Mouse (Mus musculus) embryonic facial prominence, embryonic 12.5 days (tissue): ENCODE data around the gene Slc51a. TPM values are rescaled to one million over a fixed set of nuclear protein-coding genes. Genes with fewer than 3 reads are reported as not detected.
"Not testable (repeated sequence)": the region's sequence is repeated elsewhere in the genome, so short reads cannot be mapped to it uniquely, and the experiment has no call there.

Experiments
- ATAC-seq: fragments of 200-750 bp; cut with Nextera tagmentation; 2 replicates; pipeline ENCODE4 v1.8.0; 2017; ENCODE audit not compliant: insufficient number of reproducible peaks, insufficient read depth, low FRiP score, low TSS enrichment
- H3K27ac ChIP-seq: fragments of 300-500 bp; sonication (generic); 2 replicates; pipeline ENCODE4 v1.5.1; 2016; ENCODE audit warnings: mild to moderate bottlenecking
- H3K27me3 ChIP-seq: fragments of 300-500 bp; sonication (generic); 2 replicates; pipeline ENCODE4 v1.6.1; 2016; ENCODE audit warnings: mild to moderate bottlenecking, moderate library complexity
- H3K36me3 ChIP-seq: fragments of 300-500 bp; sonication (generic); 2 replicates; pipeline ENCODE4 v1.6.1; 2016; ENCODE audit warnings: mild to moderate bottlenecking
- H3K4me1 ChIP-seq: fragments of 300-500 bp; sonication (generic); 2 replicates; pipeline ENCODE4 v1.6.1; 2016
- H3K4me2 ChIP-seq: fragments of 300-500 bp; sonication (generic); replicated peaks from 2 replicates; pipeline ENCODE4 v1.6.1; 2016; ENCODE audit warnings: mild to moderate bottlenecking, moderate library complexity
- H3K4me3 ChIP-seq: fragments of 300-500 bp; sonication (generic); 2 replicates; pipeline ENCODE4 v1.5.1; 2016; ENCODE audit warnings: mild to moderate bottlenecking
- H3K9ac ChIP-seq: fragments of 300-500 bp; sonication (generic); 2 replicates; pipeline ENCODE4 v1.6.1; 2016; ENCODE audit warnings: mild to moderate bottlenecking, moderate library complexity
- H3K9me3 ChIP-seq: fragments of 300-500 bp; sonication (generic); 2 replicates; pipeline ENCODE4 v1.6.1; 2016; ENCODE audit warnings: mild to moderate bottlenecking, moderate library complexity
- WGBS: fragments of 180-500 bp; shearing (Covaris S2); methylation state at CpG from one replicate; pipeline ENCODE4 v1.1.7; 2016; 5-methylcytosine and 5-hydroxymethylcytosine counted together
- polyA plus RNA-seq: library from polyadenylated mRNA; unstranded; fragments of >200 nt; fragmentation: Nextera tagmentation; extraction: Ambion mirVana; gene quantifications from 2 replicates; pipeline ENCODE4 v1.2.1, GENCODE M21; 2016

Gene Slc51a
- polyA plus RNA-seq, 1 experiment from 2014 or later: 0.33 TPM

DNA sequence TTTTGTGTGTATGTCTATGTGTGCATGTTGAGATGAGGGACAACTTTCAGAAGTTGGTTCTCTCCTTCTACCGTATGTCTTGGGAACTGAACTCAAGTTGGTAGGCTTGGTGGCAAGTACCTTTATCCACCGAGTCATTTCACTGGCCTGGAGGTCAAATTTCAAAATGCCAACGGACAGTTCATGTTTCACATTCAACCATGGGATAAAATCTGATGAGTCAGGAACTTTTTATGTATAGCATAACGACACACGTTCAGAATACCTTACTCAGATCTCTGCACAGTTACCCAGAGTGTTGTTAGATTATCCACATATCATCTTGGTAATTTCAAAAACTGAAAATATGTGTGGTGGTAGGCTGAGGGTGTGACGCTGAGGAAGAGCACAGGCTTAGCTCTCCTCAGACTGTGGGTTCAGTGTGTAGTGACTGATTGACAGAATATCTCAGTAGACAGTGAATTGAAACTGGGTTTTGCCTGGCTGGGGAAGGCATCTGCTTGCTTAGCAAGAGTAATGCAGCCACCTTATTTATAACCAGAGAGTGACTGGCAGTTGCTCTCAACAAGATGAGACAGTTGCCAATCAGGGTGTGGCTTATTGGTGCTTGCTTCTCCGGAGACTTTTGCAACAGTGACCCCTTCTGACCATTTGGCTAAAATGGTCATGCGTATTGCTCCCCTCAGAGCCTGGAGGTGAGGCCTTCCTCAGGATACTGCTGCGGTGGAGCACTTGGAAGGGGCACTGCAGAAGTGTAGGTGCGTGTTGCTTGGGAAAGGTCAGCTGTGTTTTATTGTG, 29.9 kb downstream of the Slc51a start:
- Histone ChIP-seq H3K27me3 (no peaks in the 10 kb centered on the region), H3K36me3 (peaks cover 11% of the 10 kb centered on the region; the same call in 1 of the 2 replicates), H3K27ac (no peak overlapping the region), H3K9me3 (no peaks in the 10 kb centered on the region), H3K4me3 (no peak overlapping the region), H3K4me2 (no peak overlapping the region), H3K4me1 (peaks cover 10% of the 10 kb centered on the region; the same call in 1 of the 2 replicates), H3K9ac (no peak overlapping the region)
- ATAC-seq: no peak
- 55% methylated on average over 10 of the region's 10 CpGs for WGBS

DNA sequence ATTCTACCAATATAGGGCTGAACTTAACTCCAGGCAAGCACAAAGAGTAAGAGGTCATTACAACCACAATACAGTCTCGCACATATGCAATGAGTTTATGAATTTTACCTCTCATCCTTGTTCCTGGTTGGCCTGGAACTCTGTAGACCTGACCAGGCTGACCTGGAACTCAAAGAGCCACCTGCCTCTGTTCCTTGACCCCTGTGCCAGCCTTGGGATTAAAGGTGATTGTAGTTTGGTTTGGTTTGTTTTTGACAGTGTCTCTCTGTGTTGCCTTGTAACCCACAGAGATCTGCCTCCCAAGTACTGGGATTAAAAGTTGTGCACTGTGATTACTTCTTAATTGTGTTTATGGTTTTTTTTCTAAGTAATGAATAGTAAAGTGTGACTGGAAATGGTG, 30.9 kb downstream of the Slc51a start:
- no peaks in the 10 kb centered on the region for H3K9me3 ChIP-seq
- H3K36me3 ChIP-seq: peaks cover 20% of the 10 kb centered on the region; the same call in 1 of the 2 replicates
- H3K9ac ChIP-seq: no peak overlapping the region
- H3K27me3 ChIP-seq: no peaks in the 10 kb centered on the region
- 91% methylated on average over 1 of the region's 1 CpGs for WGBS
- ATAC-seq: no peak
- H3K4me3 ChIP-seq: no peak overlapping the region
- H3K4me1 ChIP-seq: peaks cover 10% of the 10 kb centered on the region; the same call in 1 of the 2 replicates
- no peak overlapping the region for H3K27ac ChIP-seq
- no peak overlapping the region for H3K4me2 ChIP-seq

DNA sequence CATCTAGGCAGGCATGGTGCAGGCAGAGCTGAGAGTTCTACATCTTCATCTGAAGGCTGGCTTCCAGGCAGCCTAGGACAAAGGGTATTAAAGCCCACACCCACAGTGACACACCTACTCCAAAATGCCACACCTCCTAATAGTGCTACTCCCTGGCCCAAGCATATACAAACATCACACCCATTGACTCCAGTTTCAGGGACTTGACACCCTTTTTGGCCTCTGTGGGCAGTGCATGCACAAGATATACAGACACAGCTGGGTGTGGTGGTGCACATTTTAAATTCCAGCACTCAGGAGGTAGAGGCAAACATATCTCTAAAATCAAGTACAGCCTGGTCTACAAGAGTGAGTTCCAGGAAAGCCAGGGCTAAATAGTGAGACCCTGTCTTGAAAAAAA, 31.6 kb downstream of the Slc51a start:
- H3K4me1 ChIP-seq: peaks cover 10% of the 10 kb centered on the region; the same call in 1 of the 2 replicates
- H3K4me2 ChIP-seq: no peak overlapping the region
- no peak overlapping the region for H3K4me3 ChIP-seq
- H3K36me3 ChIP-seq: peaks cover 22% of the 10 kb centered on the region; the same call in 1 of the 2 replicates
- H3K9me3 ChIP-seq: no peaks in the 10 kb centered on the region
- H3K27ac ChIP-seq: no peak overlapping the region
- no peak for ATAC-seq
- no peak overlapping the region for H3K9ac ChIP-seq
- H3K27me3 ChIP-seq: no peaks in the 10 kb centered on the region

DNA sequence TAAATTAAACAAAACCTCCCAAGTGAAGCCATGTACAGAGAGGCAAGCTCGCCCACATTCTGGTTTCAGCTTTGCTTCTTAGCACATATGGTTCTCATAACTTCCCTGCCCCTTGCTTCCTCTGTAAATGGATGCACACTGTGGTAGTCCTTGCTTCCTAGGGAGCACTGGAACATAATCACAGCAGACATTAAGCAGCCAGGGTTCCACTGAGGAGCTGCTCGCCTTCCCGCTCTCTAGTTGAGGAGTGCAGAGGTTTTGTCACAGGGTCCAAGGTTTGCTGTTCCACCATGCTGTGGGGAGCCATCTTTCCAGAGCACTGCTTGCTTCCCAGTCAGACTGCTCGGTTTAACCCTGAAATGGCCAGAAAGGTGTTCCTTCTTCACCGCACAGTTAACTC, 33.0 kb downstream of the Slc51a start:
- peak overlapping the region; percentile 24 for H3K4me2 ChIP-seq
- no peak overlapping the region for H3K4me3 ChIP-seq
- H3K27me3 ChIP-seq: no peaks in the 10 kb centered on the region
- H3K4me1 ChIP-seq: peaks cover 10% of the 10 kb centered on the region; the same call in 1 of the 2 replicates
- WGBS: 30% methylated on average over 5 of the region's 5 CpGs
- no peak overlapping the region for H3K9ac ChIP-seq
- H3K36me3 ChIP-seq: peaks cover 22% of the 10 kb centered on the region; the same call in 1 of the 2 replicates
- peak overlapping the region; percentile 89 for H3K27ac ChIP-seq
- no peaks in the 10 kb centered on the region for H3K9me3 ChIP-seq
- no peak for ATAC-seq

DNA sequence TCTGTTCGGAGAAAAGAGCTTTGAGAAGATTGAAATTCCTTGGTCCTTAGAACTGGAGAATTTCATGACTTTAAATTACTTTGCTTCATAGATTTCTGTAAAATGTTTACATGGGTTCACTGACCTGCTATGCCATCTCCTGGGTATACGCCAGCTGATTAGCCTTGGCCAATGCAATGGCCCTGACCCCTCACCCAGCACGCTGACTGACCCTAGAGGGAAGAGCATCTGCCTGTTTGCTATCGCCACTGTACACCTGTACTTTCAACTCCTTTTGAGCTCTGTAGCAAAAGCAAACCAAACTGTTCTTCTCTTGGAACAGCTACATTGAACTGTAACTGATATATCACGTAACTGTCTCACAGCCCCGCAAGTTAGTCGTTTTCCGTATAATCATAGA, 34.6 kb downstream of the Slc51a start:
- Histone ChIP-seq H3K27ac (no peak overlapping the region), H3K9me3 (no peaks in the 10 kb centered on the region)
- WGBS: 91% methylated on average over 8 of the region's 8 CpGs

DNA sequence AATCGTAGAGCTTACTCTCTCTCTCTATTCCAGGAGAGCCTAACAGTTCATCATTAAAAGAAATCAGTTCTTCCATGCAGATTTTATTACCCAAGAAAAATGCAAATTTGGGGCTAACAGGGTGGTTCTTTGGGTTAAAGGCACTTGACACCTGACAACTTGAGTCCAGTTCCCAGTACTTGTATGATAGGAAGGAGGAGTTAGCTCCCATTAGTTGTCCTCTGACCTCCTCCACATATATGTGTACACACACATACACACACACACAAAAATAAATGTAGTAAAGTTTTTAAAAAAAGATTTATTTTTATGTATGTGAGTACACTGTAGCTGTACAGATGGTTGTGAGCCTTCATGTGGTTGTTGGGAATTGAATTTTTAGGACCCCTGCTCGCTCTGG, 37.5 kb downstream of the Slc51a start:
- H3K4me2 ChIP-seq: no peak overlapping the region
- H3K36me3 ChIP-seq: 0 out of 2 replicates have a peak, but pooled peaks cover 16% of the 10 kb centered on the region
- no peaks in the 10 kb centered on the region for H3K9me3 ChIP-seq
- WGBS: 89% methylated on average over 2 of the region's 2 CpGs
- no peak overlapping the region for H3K27ac ChIP-seq
- no peak overlapping the region for H3K4me3 ChIP-seq
- no peaks in the 10 kb centered on the region for H3K27me3 ChIP-seq
- peaks cover 8% of the 10 kb centered on the region; the same call in 1 of the 2 replicates for H3K4me1 ChIP-seq
- ATAC-seq: no peak
- H3K9ac ChIP-seq: no peak overlapping the region

More for the DNA sequence above, 34.6 kb downstream of the Slc51a start:
- peaks cover 22% of the 10 kb centered on the region; the same call in 1 of the 2 replicates for H3K36me3 ChIP-seq
- H3K4me1 ChIP-seq: peaks cover 10% of the 10 kb centered on the region; the same call in 1 of the 2 replicates
- no peak for ATAC-seq
- no peak overlapping the region for H3K4me2 ChIP-seq
- no peak overlapping the region for H3K9ac ChIP-seq
- H3K27me3 ChIP-seq: no peaks in the 10 kb centered on the region
- H3K4me3 ChIP-seq: no peak overlapping the region

DNA sequence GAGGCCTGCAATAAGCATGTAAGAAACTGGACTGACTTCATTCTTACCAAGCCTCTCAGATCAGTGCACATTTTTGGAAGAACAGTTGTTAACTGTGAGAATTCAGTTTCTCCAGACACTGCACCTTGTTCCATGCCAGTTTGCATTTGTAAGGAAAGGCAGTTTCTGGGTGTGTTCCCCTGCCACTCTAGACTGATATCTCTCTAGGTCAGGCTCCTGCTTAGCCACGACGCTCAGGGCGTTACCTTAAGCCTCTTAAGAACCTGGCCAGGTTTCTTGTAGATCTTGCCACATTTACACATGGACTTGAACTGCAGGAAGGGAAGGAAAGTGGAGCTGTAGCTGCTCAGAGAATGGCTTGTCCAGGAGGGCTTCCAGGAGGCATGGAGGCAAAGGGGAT, 38.0 kb downstream of the Slc51a start:
- no peak for ATAC-seq

DNA sequence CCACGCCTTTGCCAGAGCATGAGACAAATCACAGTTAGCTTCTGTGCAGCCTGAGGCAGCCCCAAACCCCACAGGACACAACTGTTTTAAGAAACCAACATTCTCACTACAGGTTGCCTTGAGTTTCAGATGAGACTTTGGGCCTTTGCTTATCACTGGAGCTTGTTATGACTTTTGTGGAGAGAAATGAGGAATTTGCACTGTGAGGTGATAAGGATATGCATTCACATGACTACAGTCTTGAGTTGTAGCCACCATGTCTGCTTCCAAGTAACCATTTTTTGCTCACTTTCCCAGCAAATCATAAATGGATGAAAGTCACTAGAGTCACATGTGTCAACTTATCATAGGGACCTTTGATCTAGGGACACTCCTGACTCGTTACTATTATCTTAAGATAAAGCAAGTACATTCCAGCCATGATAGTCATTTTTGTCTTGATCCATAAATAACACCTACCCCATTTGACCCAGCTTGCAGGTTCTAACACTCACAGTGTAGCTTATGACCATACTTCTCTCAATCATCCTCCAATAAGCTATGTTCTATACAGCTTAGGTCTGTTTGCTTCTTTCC, 41.0 kb downstream of the Slc51a start:
- WGBS: 78% methylated on average over 2 of the region's 2 CpGs
- no peaks in the 10 kb centered on the region for H3K4me1 ChIP-seq
- H3K36me3 ChIP-seq: 0 out of 2 replicates have a peak, but pooled peaks cover under 1% of the 10 kb centered on the region
- H3K4me3 ChIP-seq: no peak overlapping the region
- no peak for ATAC-seq
- no peak overlapping the region for H3K27ac ChIP-seq
- no peak overlapping the region for H3K9ac ChIP-seq
- H3K4me2 ChIP-seq: no peak overlapping the region
- no peaks in the 10 kb centered on the region for H3K9me3 ChIP-seq
- no peaks in the 10 kb centered on the region for H3K27me3 ChIP-seq

More for the DNA sequence above, 38.0 kb downstream of the Slc51a start:
- Histone ChIP-seq H3K27me3 (no peaks in the 10 kb centered on the region), H3K9ac (no peak overlapping the region), H3K4me3 (no peak overlapping the region), H3K4me1 (0 out of 2 replicates have a peak, but pooled peaks cover 3% of the 10 kb centered on the region), H3K36me3 (0 out of 2 replicates have a peak, but pooled peaks cover 16% of the 10 kb centered on the region), H3K4me2 (no peak overlapping the region), H3K9me3 (no peaks in the 10 kb centered on the region), H3K27ac (no peak overlapping the region)
- 86% methylated on average over 3 of the region's 3 CpGs for WGBS

DNA sequence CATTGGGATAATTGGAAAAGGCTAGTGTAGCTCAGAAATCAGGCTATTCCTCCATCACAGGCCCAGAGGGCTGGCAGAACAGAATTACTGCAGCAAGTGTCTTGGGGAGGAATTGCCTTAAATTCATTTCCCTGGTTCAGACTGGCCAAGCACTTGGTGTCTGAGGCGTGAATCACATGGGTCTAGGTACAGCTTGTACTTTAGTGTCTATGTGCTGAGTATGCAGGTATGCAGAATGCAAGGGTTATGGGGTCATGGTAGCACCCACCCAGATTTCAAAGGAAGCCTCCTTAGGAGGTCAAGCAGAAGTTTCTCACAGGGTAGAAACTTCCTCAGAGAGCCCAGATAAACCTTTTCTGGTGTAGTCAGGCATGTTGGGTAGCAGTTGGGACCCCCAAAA, 42.1 kb downstream of the Slc51a start:
- no peak overlapping the region for H3K9ac ChIP-seq
- no peak overlapping the region for H3K4me3 ChIP-seq
- 88% methylated on average over 1 of the region's 1 CpGs for WGBS
- H3K4me1 ChIP-seq: no peaks in the 10 kb centered on the region
- H3K9me3 ChIP-seq: no peaks in the 10 kb centered on the region
- H3K27ac ChIP-seq: no peak overlapping the region
- H3K36me3 ChIP-seq: no peaks in the 10 kb centered on the region
- no peaks in the 10 kb centered on the region for H3K27me3 ChIP-seq
- no peak overlapping the region for H3K4me2 ChIP-seq
- ATAC-seq: no peak

DNA sequence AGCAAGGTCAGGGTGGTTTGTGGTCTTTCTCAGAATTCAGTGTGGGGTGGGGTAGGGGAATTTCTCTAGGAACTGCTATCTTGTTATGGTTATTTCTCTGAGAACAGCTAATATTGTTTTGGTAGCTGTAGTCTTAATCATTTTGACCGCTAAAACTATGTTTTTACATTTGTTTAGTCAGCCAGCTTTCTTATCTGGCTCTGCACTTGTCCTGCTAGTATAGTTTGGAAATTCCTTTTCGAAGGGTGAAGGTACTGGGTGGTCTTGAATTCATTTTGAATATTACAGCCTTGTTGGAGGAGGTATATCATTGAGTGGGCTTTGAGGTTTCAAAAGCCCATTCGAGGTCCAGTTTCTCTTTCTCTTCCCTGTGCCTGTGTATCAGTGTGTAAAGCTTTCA, 43.1 kb downstream of the Slc51a start:
- whole genome bisulfite sequencing: 90% methylated on average over 3 of the region's 3 CpGs

DNA sequence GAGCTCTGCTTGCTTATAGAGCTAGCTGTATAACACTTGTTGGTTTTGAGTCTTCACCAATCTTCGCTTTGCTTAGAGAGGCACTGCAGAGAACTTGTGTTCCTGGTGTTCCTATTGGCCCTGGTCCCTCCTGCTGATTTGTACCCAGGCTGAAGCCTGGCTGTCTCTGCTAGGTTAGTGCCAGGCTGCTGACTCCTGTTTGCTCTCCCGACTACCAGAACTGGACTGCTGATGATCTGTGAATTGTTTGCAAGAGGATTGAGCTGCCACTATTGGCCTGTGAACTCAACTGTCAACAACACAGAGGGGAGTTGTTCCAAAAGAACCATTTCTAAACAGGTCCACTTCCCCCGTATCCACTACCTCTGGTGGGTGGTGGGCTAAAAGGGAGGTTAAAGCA, 46.2 kb downstream of the Slc51a start:
- no peak for ATAC-seq

More for the DNA sequence above, 43.1 kb downstream of the Slc51a start:
- H3K4me1 ChIP-seq, H3K36me3 ChIP-seq, H3K27me3 ChIP-seq, H3K27ac ChIP-seq, H3K9me3 ChIP-seq, H3K4me3 ChIP-seq, H3K9ac ChIP-seq, H3K4me2 ChIP-seq, ATAC-seq: not testable (repeated sequence)

DNA sequence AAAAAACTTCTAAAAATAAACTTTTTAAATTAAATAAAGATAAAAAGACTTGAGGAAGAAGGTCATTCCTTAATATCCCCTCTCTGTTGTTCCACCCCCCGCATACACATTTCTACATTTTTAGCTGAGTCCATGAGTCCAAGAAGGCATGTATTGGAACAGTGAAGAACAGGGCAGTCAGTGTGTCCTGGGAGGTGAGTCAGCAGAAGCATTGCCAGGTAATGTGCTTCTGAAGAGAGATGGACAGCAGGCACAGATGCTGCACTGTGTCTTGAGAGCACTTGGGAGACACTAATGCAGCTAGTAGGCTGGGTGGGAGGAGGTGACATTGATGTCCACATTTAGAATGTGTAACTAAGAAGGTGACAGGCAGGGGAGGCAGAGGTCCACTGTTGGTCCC, 50.4 kb downstream of the Slc51a start:
- no peak overlapping the region for H3K4me3 ChIP-seq
- no peaks in the 10 kb centered on the region for H3K9me3 ChIP-seq
- no peak overlapping the region for H3K9ac ChIP-seq
- no peaks in the 10 kb centered on the region for H3K4me1 ChIP-seq
- no peaks in the 10 kb centered on the region for H3K36me3 ChIP-seq
- H3K27ac ChIP-seq: no peak overlapping the region
- no peaks in the 10 kb centered on the region for H3K27me3 ChIP-seq
- WGBS: 94% methylated on average over 1 of the region's 1 CpGs
- no peak for ATAC-seq
- H3K4me2 ChIP-seq: no peak overlapping the region

More for the DNA sequence above, 46.2 kb downstream of the Slc51a start:
- 92% methylated on average over 3 of the region's 3 CpGs for WGBS
- H3K4me2 ChIP-seq: no peak overlapping the region
- no peaks in the 10 kb centered on the region for H3K4me1 ChIP-seq
- H3K9me3 ChIP-seq: no peaks in the 10 kb centered on the region
- no peaks in the 10 kb centered on the region for H3K27me3 ChIP-seq
- no peak overlapping the region for H3K4me3 ChIP-seq
- H3K9ac ChIP-seq: no peak overlapping the region
- H3K27ac ChIP-seq: no peak overlapping the region
- H3K36me3 ChIP-seq: no peaks in the 10 kb centered on the region
